Mouse (Mus musculus): ENCODE measurements at regions not wholly inside any gene's neighbourhood (a gene's known extent, or its start where the extent isn't known, plus 50 kb on each side); places are given as distances from the start of the nearest gene placed in this dataset.

GRCm38 (mm10) chr9:62598056-62598455 lies 61.2 kb upstream of the Coro2b start:
- TF ChIP-seq MYOD1 (IDR thresholded peaks at IDR 0.05; ENCODE audit: control insufficient read depth in 1 of 3, insufficient read length in 2 of 3, low read depth in 2 of 3) (no peak), POLR2A (IDR thresholded peaks at IDR 0.05; ENCODE audit: insufficient read length, low read depth) (no peak), POLR2AphosphoS2 (IDR thresholded peaks at IDR 0.05; ENCODE audit: insufficient read length, low read depth) (no peak), TCF12 (IDR thresholded peaks at IDR 0.05; ENCODE audit: insufficient read depth, poor library complexity, severe bottlenecking) (no peak), MYOG (IDR thresholded peaks at IDR 0.05; ENCODE audit: control insufficient read depth in 1 of 3, insufficient read depth in 1 of 3, insufficient read length in 2 of 3, low read depth in 2 of 3) (no peak), USF1 (IDR thresholded peaks at IDR 0.05; ENCODE audit: low read depth) (peak; percentile 16)

Data from myocyte (in vitro differentiated cells).